Mouse (Mus musculus): Measurements from ENCODE around the gene Pitpnb. TPM values are rescaled to one million over a fixed set of nuclear protein-coding genes. Genes with fewer than 3 reads are reported as not detected.

The Pitpnb gene
- total and polyA plus RNA-seq, 3 experiments, result 49.5 to 90.0 (median 74.7) TPM

- no peak for DNase-seq
Measured at GRCm38 (mm10) chr5:111344721-111345400, 14.3 kb downstream of the Pitpnb start.

- no peak for DNase-seq
Measured at GRCm38 (mm10) chr5:111356811-111357617, 26.5 kb downstream of the Pitpnb start.

DNA sequence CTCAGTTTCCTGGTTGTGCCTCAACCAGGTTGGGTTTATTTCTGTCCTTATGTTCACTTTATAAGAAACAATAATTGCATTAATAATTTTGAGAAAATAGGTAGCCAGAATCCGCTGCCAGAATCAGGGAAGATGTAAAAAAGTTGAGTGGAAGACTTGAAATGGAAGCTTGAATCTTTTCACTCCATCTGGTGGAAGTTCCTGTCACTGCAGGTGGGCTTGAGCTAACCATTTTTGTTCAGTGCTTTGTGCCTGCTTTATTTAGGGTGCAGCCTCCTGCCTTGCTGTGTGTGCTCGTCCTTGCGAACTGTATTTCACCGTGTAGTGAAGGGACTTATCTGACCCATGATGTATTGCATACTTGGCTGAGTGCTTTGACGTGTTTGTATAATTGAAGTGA is 30.0 kb downstream of the Pitpnb start:
- DNase-seq, result no peak

DNA sequence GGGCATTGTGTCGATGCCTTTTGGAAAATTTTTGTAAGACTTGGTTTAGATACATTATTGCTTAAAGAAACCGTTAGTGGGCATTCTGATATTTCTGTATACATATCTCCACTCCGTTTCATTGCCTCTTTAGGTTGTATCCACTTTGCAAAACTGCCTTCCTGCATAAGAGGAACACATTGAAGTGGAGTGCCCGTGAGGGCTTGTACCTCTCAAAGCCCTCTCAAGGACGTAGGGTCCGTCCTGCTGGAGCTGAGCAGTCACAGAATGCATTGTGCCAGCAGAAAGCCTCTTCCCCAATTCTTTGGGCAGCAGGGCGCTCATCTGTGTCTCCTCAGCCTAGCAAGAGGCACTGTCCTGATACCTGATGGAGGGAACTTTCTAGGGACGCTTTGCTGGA is 30.5 kb downstream of the Pitpnb start:
- DNase-seq, result no peak

DNA sequence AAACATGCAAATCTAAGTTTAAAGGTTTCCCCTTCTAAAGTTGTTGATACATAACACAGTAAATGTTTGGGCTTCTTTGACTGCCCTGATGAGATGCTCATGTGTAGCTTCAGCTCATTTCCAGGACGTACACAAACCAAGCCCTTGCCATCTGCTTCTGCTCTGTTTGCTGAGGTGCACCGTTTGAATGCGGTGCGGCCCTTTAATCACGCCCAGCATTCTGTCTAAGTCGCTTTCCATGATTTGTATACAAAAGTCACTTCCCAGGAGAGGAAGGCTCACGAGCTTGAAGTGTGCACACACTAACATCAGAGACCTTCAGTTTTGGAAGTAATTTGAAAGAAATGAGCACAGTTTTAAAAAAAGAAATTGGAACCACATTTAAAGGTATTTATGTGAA is 31.3 kb downstream of the Pitpnb start:
- no peak for DNase-seq

DNA sequence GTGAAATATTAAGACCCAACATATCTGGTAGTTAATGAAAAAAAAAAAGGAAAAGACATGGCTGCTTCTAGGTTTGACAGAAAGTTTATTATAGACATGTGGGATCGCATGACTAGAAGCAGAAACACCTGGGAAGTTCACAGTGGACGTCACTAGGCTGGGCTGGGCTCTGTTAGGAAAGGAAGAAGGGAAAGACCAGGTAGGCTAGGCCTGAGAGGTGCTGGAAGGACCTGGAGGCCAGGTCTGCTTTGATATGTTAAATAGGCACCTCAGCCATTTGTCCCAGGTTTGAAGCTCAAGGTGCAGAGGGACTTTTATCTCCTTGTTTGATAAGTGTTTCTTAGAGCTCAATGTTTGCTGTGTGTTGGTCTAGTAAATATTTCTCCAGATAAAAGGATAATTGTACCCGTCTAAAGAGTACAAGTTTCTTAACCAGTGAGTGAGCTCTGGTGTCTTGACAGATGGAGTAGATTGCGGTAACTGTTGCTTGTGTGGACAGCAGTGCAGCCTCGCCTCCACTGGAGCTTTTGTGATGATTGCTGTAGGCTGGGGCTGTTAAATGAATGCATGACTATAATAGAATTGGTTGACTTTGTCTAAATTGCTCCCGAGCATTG is 33.0 kb downstream of the Pitpnb start:
- DNase-seq, result no peak

DNA sequence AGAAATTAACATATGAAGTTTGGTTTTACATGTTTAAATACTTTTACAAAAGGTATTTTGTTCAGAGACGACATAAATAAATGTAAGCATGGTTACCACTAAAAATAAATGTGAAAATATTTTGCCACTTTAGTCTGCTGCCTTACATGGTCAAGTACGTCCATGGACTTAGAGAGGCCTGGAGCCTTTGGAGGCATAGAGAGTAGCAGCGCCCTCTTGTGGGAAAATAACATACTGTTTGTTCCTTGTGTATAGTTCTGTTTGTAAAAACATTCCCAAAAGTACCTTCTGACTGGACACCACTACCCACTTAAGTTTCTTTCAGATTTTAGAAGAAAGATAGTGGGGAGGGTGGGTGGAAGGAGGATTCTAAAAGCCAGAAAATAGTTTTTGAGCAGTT is 34.0 kb downstream of the Pitpnb start:
- peak; percentile 31 for DNase-seq

- no peak for DNase-seq
Measured at GRCm38 (mm10) chr5:111366140-111366539, 35.6 kb downstream of the Pitpnb start.

DNA sequence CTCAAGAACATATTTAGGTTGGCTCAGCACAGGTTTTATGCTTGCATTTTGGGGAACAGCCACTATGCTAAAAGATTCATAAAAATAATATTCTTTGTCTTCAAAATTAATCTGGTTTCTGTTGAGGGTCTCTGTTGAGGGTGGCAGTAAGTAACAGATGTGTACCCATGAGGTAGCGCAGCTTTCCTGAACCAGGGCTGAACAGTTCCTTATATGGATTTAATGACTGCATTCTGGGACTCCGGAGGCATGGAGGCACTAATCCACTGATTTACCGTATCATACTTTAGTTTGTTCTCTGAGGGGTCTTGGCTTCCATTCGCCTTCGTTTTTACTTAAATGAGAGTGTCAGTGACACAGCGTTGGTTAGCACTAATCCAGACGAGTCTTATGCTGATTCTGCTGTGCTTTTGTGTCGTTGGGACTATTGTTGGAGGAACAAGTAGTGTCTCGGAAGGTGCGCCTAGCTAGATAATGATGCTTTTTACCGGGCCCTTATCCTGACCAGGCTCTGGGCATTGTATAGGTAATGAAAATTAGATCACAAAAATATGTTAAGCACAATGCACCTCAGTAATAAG is 37.5 kb downstream of the Pitpnb start:
- no peak for DNase-seq

DNA sequence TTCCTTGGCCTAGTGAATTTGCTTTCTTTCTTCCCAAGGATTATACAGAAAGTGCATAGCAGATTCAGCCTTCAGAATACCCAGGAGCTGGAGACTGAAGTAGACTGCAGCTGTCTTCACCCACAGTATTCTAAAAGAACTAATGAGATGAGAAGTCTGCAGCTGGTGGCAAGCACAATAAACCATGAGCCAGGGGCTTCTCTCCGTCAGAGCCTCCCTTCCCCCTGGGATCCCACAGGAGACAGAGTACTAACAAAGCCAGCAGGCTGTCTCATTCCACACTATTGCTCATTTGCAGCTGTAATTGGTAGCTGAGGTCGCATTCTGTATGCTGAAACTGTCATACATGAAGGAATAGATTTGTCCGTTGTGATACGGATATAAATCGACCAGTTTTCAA is 38.0 kb downstream of the Pitpnb start:
- no peak for DNase-seq

DNA sequence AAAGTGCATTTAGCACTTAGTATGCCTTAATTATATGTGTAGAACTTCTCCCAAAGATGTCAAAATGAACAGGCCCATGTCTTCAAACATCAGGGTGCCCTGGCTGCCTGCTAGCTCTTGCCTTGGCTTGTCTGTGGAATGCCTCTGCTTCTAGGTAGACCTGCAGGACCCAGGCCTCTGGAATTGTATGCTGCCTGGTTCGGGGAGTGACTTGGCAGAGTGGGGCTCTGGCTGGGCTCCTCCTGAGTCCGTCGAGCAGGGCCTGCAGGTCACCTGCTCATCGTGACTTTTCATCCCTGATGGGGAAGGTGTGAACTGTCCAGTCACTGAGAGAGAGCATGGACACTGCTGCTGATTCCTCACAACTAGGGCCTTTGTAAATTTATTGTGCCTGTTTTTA is 45.1 kb downstream of the Pitpnb start:
- DNase-seq, result no peak

- no peak for DNase-seq
Measured at GRCm38 (mm10) chr5:111376276-111377020, 45.9 kb downstream of the Pitpnb start.

- peak; percentile 20 for DNase-seq
Measured at GRCm38 (mm10) chr5:111378126-111378993, 47.8 kb downstream of the Pitpnb start.

DNA sequence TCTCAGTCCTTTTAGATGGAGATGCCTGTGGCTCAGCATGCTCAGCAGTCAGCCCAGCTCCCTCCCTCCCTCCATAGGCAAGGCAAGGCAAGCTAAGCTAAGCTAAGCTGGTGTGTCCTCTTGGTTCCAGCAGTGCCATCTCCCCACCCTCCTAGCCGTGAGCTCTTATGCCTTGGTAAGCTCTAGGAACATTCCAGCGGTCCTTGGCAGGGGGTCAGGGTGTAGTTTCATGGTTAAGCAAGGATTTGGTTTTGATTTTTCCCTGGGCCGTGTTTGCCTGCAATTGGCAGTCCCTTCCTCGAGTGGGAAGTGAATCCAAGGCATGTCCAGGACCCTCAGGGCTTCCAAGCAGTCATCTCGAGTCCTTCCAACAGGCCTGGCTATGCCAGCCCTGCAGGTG is 52.8 kb downstream of the Pitpnb start:
- DNase-seq, result no peak

GRCm38 (mm10) chr5:111390911-111391310 is 60.3 kb downstream of the Pitpnb start:
- no peak for DNase-seq

GRCm38 (mm10) chr5:111391485-111391884 is 60.9 kb downstream of the Pitpnb start:
- DNase-seq, result no peak

DNA sequence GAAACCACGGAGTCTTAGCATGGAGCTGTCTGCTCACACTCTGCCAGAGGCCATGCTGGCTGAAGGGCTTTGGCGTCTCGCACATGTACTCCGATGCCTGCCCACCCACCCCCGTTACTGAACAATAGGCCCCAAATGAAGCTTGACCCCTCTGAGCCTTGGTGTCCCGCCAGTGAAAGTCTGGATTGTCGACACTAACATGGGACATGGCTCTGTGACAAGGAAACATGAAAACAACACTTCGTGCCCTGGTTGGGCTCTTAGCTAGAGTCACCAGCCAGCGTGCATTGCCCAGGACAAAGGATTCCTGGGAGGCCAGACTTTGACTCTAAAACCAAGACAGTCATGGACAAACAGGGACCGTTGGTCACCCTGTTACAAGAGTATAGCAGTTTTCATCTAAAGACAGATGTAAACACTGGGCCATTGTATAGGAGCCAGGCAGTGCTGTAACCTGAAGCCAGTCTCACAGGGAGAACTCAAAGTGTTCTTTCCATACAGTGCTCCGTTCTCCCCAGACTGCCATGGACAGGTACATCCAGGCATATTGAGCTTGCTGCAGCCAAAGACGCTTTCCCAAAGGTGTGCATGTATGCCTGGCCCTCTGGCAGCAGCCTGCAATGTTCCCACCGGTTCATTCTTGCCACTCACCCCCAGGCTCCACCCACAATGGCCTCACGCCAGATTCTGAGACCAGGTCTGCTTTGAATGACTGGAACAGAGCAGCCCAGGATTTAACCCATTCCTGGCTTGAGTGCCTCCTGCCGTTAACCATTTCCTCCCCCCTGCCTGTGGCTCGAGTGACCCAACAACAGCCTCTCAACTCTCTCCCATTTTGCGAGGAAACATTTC is 63.0 kb downstream of the Pitpnb start:
- peak; percentile 59 for DNase-seq

- DNase-seq, result no peak
Measured at GRCm38 (mm10) chr5:111394198-111395053, 63.9 kb downstream of the Pitpnb start.

DNA sequence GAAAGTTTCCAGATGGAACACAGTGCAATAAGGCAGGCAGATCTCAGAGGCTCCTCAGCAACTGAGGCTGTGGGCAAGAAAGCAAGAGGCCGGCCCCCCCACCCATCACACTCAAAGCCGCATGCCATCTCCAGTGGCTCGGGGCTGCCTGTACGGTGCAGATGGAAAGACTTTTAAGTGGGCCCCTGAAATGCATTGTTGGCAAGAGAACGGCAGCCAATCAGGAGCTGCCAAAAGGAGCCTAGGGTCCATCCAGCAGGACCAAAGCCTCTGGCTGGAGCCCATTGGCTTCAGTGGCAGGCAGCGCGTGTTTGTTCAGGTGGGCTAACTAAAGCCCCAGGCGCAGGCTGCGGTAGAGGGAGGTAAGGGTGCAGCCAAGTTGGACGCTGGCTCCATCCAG is 65.2 kb downstream of the Pitpnb start:
- no peak for DNase-seq
